Mouse (Mus musculus): ENCODE measurements at regions not wholly inside any gene's neighbourhood (a gene's known extent, or its start where the extent isn't known, plus 50 kb on each side); places are given as distances from the start of the nearest gene placed in this dataset.

- Histone ChIP-seq H3K9me3 (replicated peaks; ENCODE audit: low read length) (no peaks in the 10 kb centered on the region), H3K27me3 (replicated peaks) (no peaks in the 10 kb centered on the region), H3K4me2 (ENCODE audit: insufficient read depth, low read depth, poor library complexity, severe bottlenecking) (no peak overlapping the region), H3K36me3 (replicated peaks in 1 of 2; ENCODE audit: control insufficient read depth in 1 of 2, insufficient read depth in 1 of 2, low read length in 1 of 2) (no peaks in the 10 kb centered on the region), H3K9ac (ENCODE audit: insufficient read depth, low read depth) (no peak overlapping the region), H3K4me3 (replicated peaks in 1 of 3; ENCODE audit: low read depth in 2 of 3, low read length in 2 of 3, poor library complexity in 1 of 3) (no peak overlapping the region), H3K79me2 (replicated peaks; ENCODE audit: control insufficient read depth, extremely low read depth, insufficient read depth, poor library complexity, severe bottlenecking) (no peaks in the 10 kb centered on the region), H3K4me1 (ENCODE audit: control insufficient read depth in 1 of 2, insufficient read depth in 2 of 2) (no peaks in the 10 kb centered on the region), H3K27ac (ENCODE audit: insufficient read depth, low read depth) (no peak overlapping the region)
- TF ChIP-seq MXI1 (IDR thresholded peaks at IDR 0.05; ENCODE audit: low read depth, low read length) = no peak
- TF ChIP-seq MAFK (IDR thresholded peaks at IDR 0.05; ENCODE audit: insufficient replicate concordance, low read length) = no peak
- no peak for TF ChIP-seq USF1 (IDR thresholded peaks at IDR 0.05; ENCODE audit: low read depth, low read length)
- TF ChIP-seq ETS1 (conservative IDR thresholded peaks at IDR 0.05; ENCODE audit: low read depth, low read length) = no peak
- TF ChIP-seq CHD1 (IDR thresholded peaks at IDR 0.05; ENCODE audit: low read depth, low read length) = no peak
- TF ChIP-seq NRF1 (IDR thresholded peaks at IDR 0.05; ENCODE audit: low read depth, low read length) = no peak
- TF ChIP-seq ZKSCAN1 (IDR thresholded peaks at IDR 0.05; ENCODE audit: borderline replicate concordance, low read depth, low read length) = no peak
- TF ChIP-seq KAT2A (IDR thresholded peaks at IDR 0.05; ENCODE audit: insufficient replicate concordance, low read length) = no peak
- no peak for TF ChIP-seq PAX5 (IDR thresholded peaks at IDR 0.05; ENCODE audit: low read length)
- TF ChIP-seq GABPA (IDR thresholded peaks at IDR 0.05; ENCODE audit: insufficient replicate concordance, low read depth, low read length) = no peak
- in situ Hi-C loops (cut with MboI; ENCODE audit: low pct_ligation_motif_present, low pct_unique_long_range_greater_than_20kb, low sequenced_read_pairs) = no loop called here
- DNase-seq (ENCODE audit: extremely low read depth) = no peak
- dilution Hi-C loops (cut with MboI; ENCODE audit: extremely low pct_ligation_motif_present, extremely low pct_unique_long_range_greater_than_20kb, low sequenced_read_pairs) = no loop called here
Observed at GRCm38 (mm10) chr1:163505035-163505434, 101.6 kb upstream of the Gorab start.

- in situ Hi-C loops (cut with MboI; ENCODE audit: low pct_ligation_motif_present, low pct_unique_long_range_greater_than_20kb, low sequenced_read_pairs) = no loop called here
Observed at GRCm38 (mm10) chr1:163502557-163502956, 99.1 kb upstream of the Gorab start.

GRCm38 (mm10) chr1:163498398-163498958 lies 95.0 kb upstream of the Gorab start:
- in situ Hi-C loops (cut with MboI; ENCODE audit: low pct_ligation_motif_present, low pct_unique_long_range_greater_than_20kb, low sequenced_read_pairs) (no loop called here), dilution Hi-C loops (cut with MboI; ENCODE audit: extremely low pct_ligation_motif_present, extremely low pct_unique_long_range_greater_than_20kb, low sequenced_read_pairs) (no loop called here)
- H3K4me1 ChIP-seq (ENCODE audit: control insufficient read depth in 1 of 2, insufficient read depth in 2 of 2) = no peaks in the 10 kb centered on the region
- no peaks in the 10 kb centered on the region for H3K36me3 ChIP-seq (replicated peaks in 1 of 2; ENCODE audit: control insufficient read depth in 1 of 2, insufficient read depth in 1 of 2, low read length in 1 of 2)
- DNase-seq (ENCODE audit: extremely low read depth) = no peak
- no peak overlapping the region for H3K27ac ChIP-seq (ENCODE audit: insufficient read depth, low read depth)
- no peaks in the 10 kb centered on the region for H3K9me3 ChIP-seq (replicated peaks; ENCODE audit: low read length)
- no peak overlapping the region for H3K9ac ChIP-seq (ENCODE audit: insufficient read depth, low read depth)
- no peak overlapping the region for H3K4me3 ChIP-seq (replicated peaks in 1 of 3; ENCODE audit: low read depth in 2 of 3, low read length in 2 of 3, poor library complexity in 1 of 3)
- no peaks in the 10 kb centered on the region for H3K79me2 ChIP-seq (replicated peaks; ENCODE audit: control insufficient read depth, extremely low read depth, insufficient read depth, poor library complexity, severe bottlenecking)
- H3K4me2 ChIP-seq (ENCODE audit: insufficient read depth, low read depth, poor library complexity, severe bottlenecking) = no peak overlapping the region
- TF ChIP-seq KAT2A (IDR thresholded peaks at IDR 0.05; ENCODE audit: insufficient replicate concordance, low read length) (no peak), HCFC1 (IDR thresholded peaks at IDR 0.05; ENCODE audit: low read depth, low read length) (no peak), ZNF384 (IDR thresholded peaks at IDR 0.05; ENCODE audit: low read depth, low read length) (no peak), UBTF (IDR thresholded peaks at IDR 0.05; ENCODE audit: low read depth, low read length) (no peak), PAX5 (IDR thresholded peaks at IDR 0.05; ENCODE audit: low read length) (no peak), POLR2A (IDR thresholded peaks at IDR 0.05; ENCODE audit: low read depth, low read length) (no peak), SMC3 (IDR thresholded peaks at IDR 0.05; ENCODE audit: low read depth, low read length) (no peak), JUND (conservative IDR thresholded peaks at IDR 0.05; ENCODE audit: low read depth, low read length) (no peak), MEF2A (IDR thresholded peaks at IDR 0.05; ENCODE audit: borderline replicate concordance, low read depth, low read length) (no peak), MYC (IDR thresholded peaks at IDR 0.05; ENCODE audit: low read depth, low read length) (no peak), TCF12 (IDR thresholded peaks at IDR 0.05; ENCODE audit: low read depth, low read length) (no peak)
- no peaks in the 10 kb centered on the region for H3K27me3 ChIP-seq (replicated peaks)

More at GRCm38 (mm10) chr1:163502557-163502956, 99.1 kb upstream of the Gorab start:
- H3K4me1 ChIP-seq (ENCODE audit: control insufficient read depth in 1 of 2, insufficient read depth in 2 of 2) = no peaks in the 10 kb centered on the region
- H3K9ac ChIP-seq (ENCODE audit: insufficient read depth, low read depth) = no peak overlapping the region
- dilution Hi-C loops (cut with MboI; ENCODE audit: extremely low pct_ligation_motif_present, extremely low pct_unique_long_range_greater_than_20kb, low sequenced_read_pairs) = no loop called here
- no peak overlapping the region for H3K4me3 ChIP-seq (replicated peaks in 1 of 3; ENCODE audit: low read depth in 2 of 3, low read length in 2 of 3, poor library complexity in 1 of 3)
- DNase-seq (ENCODE audit: extremely low read depth) = no peak
- no peaks in the 10 kb centered on the region for H3K36me3 ChIP-seq (replicated peaks in 1 of 2; ENCODE audit: control insufficient read depth in 1 of 2, insufficient read depth in 1 of 2, low read length in 1 of 2)
- no peak overlapping the region for H3K27ac ChIP-seq (ENCODE audit: insufficient read depth, low read depth)
- H3K9me3 ChIP-seq (replicated peaks; ENCODE audit: low read length) = no peaks in the 10 kb centered on the region
- no peaks in the 10 kb centered on the region for H3K79me2 ChIP-seq (replicated peaks; ENCODE audit: control insufficient read depth, extremely low read depth, insufficient read depth, poor library complexity, severe bottlenecking)
- H3K4me2 ChIP-seq (ENCODE audit: insufficient read depth, low read depth, poor library complexity, severe bottlenecking) = no peak overlapping the region
- no peaks in the 10 kb centered on the region for H3K27me3 ChIP-seq (replicated peaks)
- TF ChIP-seq SIN3A (IDR thresholded peaks at IDR 0.05; ENCODE audit: low read length) (no peak), ZMIZ1 (IDR thresholded peaks at IDR 0.05; ENCODE audit: low read depth, low read length) (no peak)
